Mouse (Mus musculus) neural tube, embryonic 15.5 days (tissue): ENCODE data around the gene Kcnn1. TPM values are rescaled to one million over a fixed set of nuclear protein-coding genes. Genes with fewer than 3 reads are reported as not detected.
A peak's percentile ranks its signal among the peaks of the same experiment; 100 is the strongest.

Experiments used
- ATAC-seq: fragments of 200-750 bp; cut with Nextera tagmentation; 2 replicates; pipeline ENCODE4 v1.8.0; 2017; ENCODE audit warnings: mild to moderate bottlenecking, moderate TSS enrichment, moderate library complexity; ENCODE audit not compliant: low FRiP score
- H3K27ac ChIP-seq: fragments of 300-500 bp; sonication (generic); replicated peaks from 2 replicates; pipeline ENCODE4 v1.5.1; 2015; ENCODE audit warnings: mild to moderate bottlenecking, inconsistent platforms
- H3K27me3 ChIP-seq: fragments of 300-500 bp; sonication (generic); replicated peaks from 2 replicates; pipeline ENCODE4 v1.6.1; 2015; ENCODE audit warnings: inconsistent platforms
- H3K36me3 ChIP-seq: fragments of 300-500 bp; sonication (generic); 2 replicates; pipeline ENCODE4 v1.6.1; 2015; ENCODE audit warnings: inconsistent platforms
- H3K4me1 ChIP-seq: fragments of 300-500 bp; sonication (generic); 2 replicates; pipeline ENCODE4 v1.6.1; 2015; ENCODE audit warnings: inconsistent platforms
- H3K4me2 ChIP-seq: fragments of 300-500 bp; sonication (generic); 2 replicates; pipeline ENCODE4 v1.6.1; 2015; ENCODE audit warnings: inconsistent platforms, mild to moderate bottlenecking, moderate library complexity
- H3K4me3 ChIP-seq: fragments of 300-500 bp; sonication (generic); replicated peaks from 2 replicates; pipeline ENCODE4 v1.5.1; 2015; ENCODE audit warnings: mild to moderate bottlenecking, inconsistent platforms
- H3K9ac ChIP-seq: fragments of 300-500 bp; sonication (generic); replicated peaks from 2 replicates; pipeline ENCODE4 v1.6.1; 2015; ENCODE audit warnings: mild to moderate bottlenecking, inconsistent platforms
- H3K9me3 ChIP-seq: fragments of 300-500 bp; sonication (generic); replicated peaks from 2 replicates; pipeline ENCODE4 v1.6.1; 2016; ENCODE audit warnings: inconsistent platforms
- WGBS: fragments of 180-500 bp; shearing (Covaris S2); methylation state at CpG from one replicate; pipeline ENCODE4 v1.1.7; 2015; ENCODE audit warnings: mixed read lengths; 5-methylcytosine and 5-hydroxymethylcytosine counted together
- microRNA-seq: library from miRNA; unstranded; fragments of <30 nt; microRNA quantifications from one replicate; pipeline ENCODE4, GENCODE M21; 2017
- polyA plus RNA-seq: library from polyadenylated mRNA; unstranded; fragments of >200 nt; fragmentation: Nextera tagmentation; extraction: Ambion mirVana; gene quantifications from 2 replicates; pipeline ENCODE4 v1.2.1, GENCODE M21; 2015

The Kcnn1 gene
- polyA plus RNA-seq, 1 experiment from 2014 or later: 18.6 TPM

DNA sequence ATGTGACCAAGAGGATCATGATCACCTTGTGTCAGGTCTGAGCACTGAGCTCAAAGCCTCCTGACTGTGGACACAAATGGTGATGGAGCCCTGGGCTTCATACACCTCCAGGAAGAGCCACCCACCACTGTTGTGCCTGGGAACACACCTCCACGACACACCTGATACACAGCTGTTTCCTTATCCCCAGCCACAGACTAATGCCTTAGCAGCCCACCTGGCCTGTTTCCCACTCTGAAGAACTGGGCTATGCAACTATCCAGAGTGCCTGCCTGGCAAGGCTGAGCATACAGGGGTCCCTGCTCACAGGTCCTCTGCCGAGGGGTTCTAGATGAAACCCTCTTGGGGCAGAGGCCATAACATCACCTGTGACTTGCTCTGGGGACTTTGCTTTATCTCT is 68.8 kb downstream of the Kcnn1 start:
- WGBS: 82% methylated on average over 2 of the region's 2 CpGs
- no peak for ATAC-seq
- no peak overlapping the region for H3K9ac ChIP-seq
- H3K4me2 ChIP-seq: no peak overlapping the region
- H3K4me3 ChIP-seq: no peak overlapping the region
- no peaks in the 10 kb centered on the region for H3K36me3 ChIP-seq
- peaks cover 9% of the 10 kb centered on the region for H3K27me3 ChIP-seq
- no peaks in the 10 kb centered on the region for H3K9me3 ChIP-seq
- H3K4me1 ChIP-seq: peaks cover 60% of the 10 kb centered on the region
- H3K27ac ChIP-seq: no peak overlapping the region

DNA sequence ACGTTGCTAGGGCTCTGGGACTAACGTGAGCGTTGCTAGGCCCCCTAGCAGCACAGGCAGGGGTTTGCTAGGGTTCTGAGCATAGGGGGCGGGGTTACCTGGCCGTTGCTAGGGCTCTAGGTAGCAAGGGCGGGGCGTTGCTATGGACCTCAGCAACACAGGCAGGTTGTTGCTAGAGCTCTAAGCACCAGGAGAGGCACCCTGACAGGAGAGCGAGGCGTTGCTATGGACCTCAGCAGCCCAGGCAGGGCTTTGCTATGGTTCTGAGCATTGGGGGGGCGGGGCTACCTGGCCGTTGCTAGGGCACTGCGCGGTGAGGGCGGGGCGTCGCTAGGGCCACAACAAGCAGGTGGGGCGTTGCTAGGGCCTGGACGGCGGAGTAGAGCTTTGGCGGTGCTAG is 70.4 kb downstream of the Kcnn1 start:
- under 1% methylated on average over 20 of the region's 20 CpGs for WGBS
- Histone ChIP-seq H3K4me2 (peak overlapping the region; percentile 75), H3K9me3 (no peaks in the 10 kb centered on the region), H3K27ac (peak overlapping the region; percentile 83), H3K36me3 (peaks cover 8% of the 10 kb centered on the region; the same call in 1 of the 2 replicates), H3K9ac (peak overlapping the region; percentile 82; the same call in 1 of the 2 replicates), H3K4me3 (peak overlapping the region; percentile 61), H3K4me1 (peaks cover 52% of the 10 kb centered on the region), H3K27me3 (peaks cover 7% of the 10 kb centered on the region)
- ATAC-seq: peak; percentile 52

Small RNA genes lying within 50 kb of the gene (microRNA-seq; reads per million reads assigned to microRNA genes)
- not detected for gene Mir7067
- gene Mir7240: not detected

Other genes starting within 250 kb of the Kcnn1 start
- 1.5 and 2.6 TPM in 2 replicates for gene Lrrc25, start 247.1 kb downstream of the Kcnn1 start, polyA plus RNA-seq
- 0.22 TPM in 2 replicates for gene Gdf15, start 230.8 kb downstream of the Kcnn1 start, polyA plus RNA-seq
- 78.6 TPM in 2 replicates for gene Pgpep1, start 202.9 kb downstream of the Kcnn1 start, polyA plus RNA-seq
- gene Lsm4, start 190.0 kb downstream of the Kcnn1 start, polyA plus RNA-seq: 191 and 206 TPM in 2 replicates
- 73.7 and 82.7 TPM in 2 replicates for gene Jund, start 164.3 kb downstream of the Kcnn1 start, polyA plus RNA-seq
- 0.04 and 0.09 TPM in 2 replicates for gene Iqcn, start 159.8 kb downstream of the Kcnn1 start, polyA plus RNA-seq
- gene Gm3336, start 144.7 kb downstream of the Kcnn1 start, polyA plus RNA-seq: not detected in 2 replicates
- gene Pde4c, start 139.5 kb downstream of the Kcnn1 start, polyA plus RNA-seq: 0.17 and 0.40 TPM in 2 replicates
- 536 and 627 TPM in 2 replicates for gene Rab3a, start 108.6 kb downstream of the Kcnn1 start, polyA plus RNA-seq
- gene Mpv17l2, start 102.3 kb downstream of the Kcnn1 start, polyA plus RNA-seq: 40.5 and 43.5 TPM in 2 replicates
- 97.5 and 102 TPM in 2 replicates for gene Pik3r2, start 86.5 kb downstream of the Kcnn1 start, polyA plus RNA-seq
- 18.9 and 21.0 TPM in 2 replicates for gene Mast3, start 58.2 kb downstream of the Kcnn1 start, polyA plus RNA-seq
- 0.14 and 1.4 TPM in 2 replicates for gene Il12rb1, start 54.8 kb downstream of the Kcnn1 start, polyA plus RNA-seq
- gene Arrdc2, start 23.5 kb downstream of the Kcnn1 start, polyA plus RNA-seq: 7.8 and 8.5 TPM in 2 replicates
- 162 and 163 TPM in 2 replicates for gene Ccdc124, start 10.7 kb upstream of the Kcnn1 start, polyA plus RNA-seq
- gene Slc5a5, start 29.5 kb upstream of the Kcnn1 start, polyA plus RNA-seq: 3.0 and 3.3 TPM in 2 replicates
- gene Rpl18a, start 34.2 kb upstream of the Kcnn1 start, polyA plus RNA-seq: 2,109 and 2,618 TPM in 2 replicates
- 59.5 and 64.6 TPM in 2 replicates for gene Map1s, start 42.7 kb upstream of the Kcnn1 start, polyA plus RNA-seq